Mouse (Mus musculus): ENCODE data around the gene Atp2b2. TPM values are rescaled to one million over a fixed set of nuclear protein-coding genes. Genes with fewer than 3 reads are reported as not detected.

The Atp2b2 gene
- polyA plus RNA-seq, 1 experiment from 2014 or later: 5.2 TPM

DNA sequence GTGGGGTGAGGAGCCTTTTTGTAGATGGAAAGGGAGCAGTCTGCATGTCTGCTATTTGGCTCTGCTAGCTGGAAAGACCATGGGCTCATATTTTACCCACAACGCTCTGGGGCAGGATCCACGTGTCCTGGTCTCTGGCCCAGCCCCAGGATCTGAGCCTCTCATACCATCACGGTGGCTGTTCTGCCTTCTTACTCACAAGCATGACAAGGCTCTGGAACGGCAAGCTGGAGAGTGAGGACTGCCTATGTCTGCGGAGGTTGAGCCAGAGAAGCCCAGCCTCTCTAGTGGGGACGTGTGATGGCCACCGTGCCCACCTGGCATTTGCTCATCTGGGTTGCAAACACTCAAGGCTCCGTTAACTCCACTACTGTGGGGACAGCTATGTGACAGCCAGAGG, 63.7 kb downstream of the Atp2b2 start:
- DNase-seq (ENCODE audit: low spot score) (no peak), ATAC-seq (ENCODE audit: insufficient read depth, low FRiP score, low TSS enrichment) (no peak)
- Histone ChIP-seq H3K4me2 (ENCODE audit: low read depth) (no peak overlapping the region), H3K36me3 (ENCODE audit: control insufficient read depth, insufficient read depth, low read length) (no peaks in the 10 kb centered on the region), H3K4me3 (ENCODE audit: low read depth, low read length) (no peak overlapping the region), H3K4me1 (ENCODE audit: control insufficient read depth, insufficient read depth, low read length) (no peaks in the 10 kb centered on the region), H3K27me3 (ENCODE audit: control insufficient read depth, insufficient read depth, low read length) (no peaks in the 10 kb centered on the region), H3K9me3 (ENCODE audit: control insufficient read depth, low read length) (no peaks in the 10 kb centered on the region), H3K27ac (ENCODE audit: low read depth, low read length) (no peak overlapping the region), H3K9ac (ENCODE audit: low read length) (no peak overlapping the region)
- WGBS: 88% methylated on average over 8 of the region's 8 CpGs

DNA sequence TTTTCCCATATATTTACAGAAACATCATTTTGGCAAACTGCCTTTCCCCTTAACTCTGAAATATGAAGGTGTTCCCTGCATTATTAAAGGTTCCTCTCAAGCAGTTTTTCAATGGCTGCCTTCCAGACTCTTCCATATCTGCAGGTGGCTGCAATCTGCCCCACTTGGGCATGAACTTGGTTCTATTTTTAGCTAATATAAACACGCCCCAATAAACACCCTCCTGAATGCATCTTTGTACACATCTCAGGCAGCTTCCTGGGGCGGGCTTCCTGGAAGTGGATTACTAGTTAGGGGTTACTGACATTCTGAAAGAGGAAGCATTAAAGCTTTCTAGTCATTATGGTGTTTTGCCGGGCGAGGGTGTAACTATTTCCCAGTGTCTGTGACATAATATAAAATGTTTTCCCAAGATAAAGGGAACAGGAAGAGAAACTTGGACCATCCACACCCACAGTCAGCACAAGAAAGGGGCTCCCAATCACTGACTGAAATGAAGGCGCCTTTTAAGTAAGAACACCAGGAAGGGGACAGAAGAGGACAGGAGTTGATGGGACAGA, 64.2 kb downstream of the Atp2b2 start:
- 77% methylated on average over 5 of the region's 5 CpGs for WGBS

GRCm38 (mm10) chr6:113970900-113971299, 71.5 kb downstream of the Atp2b2 start:
- H3K27ac ChIP-seq (ENCODE audit: low read depth, low read length): no peak overlapping the region
- H3K27me3 ChIP-seq (ENCODE audit: control insufficient read depth, insufficient read depth, low read length): no peaks in the 10 kb centered on the region
- H3K36me3 ChIP-seq (ENCODE audit: control insufficient read depth, insufficient read depth, low read length): no peaks in the 10 kb centered on the region
- no peak overlapping the region for H3K9ac ChIP-seq (ENCODE audit: low read length)
- no peaks in the 10 kb centered on the region for H3K4me1 ChIP-seq (ENCODE audit: control insufficient read depth, insufficient read depth, low read length)
- H3K4me3 ChIP-seq (ENCODE audit: low read depth, low read length): no peak overlapping the region
- no peak overlapping the region for H3K4me2 ChIP-seq (ENCODE audit: low read depth)
- DNase-seq (ENCODE audit: low spot score) (no peak), ATAC-seq (ENCODE audit: insufficient read depth, low FRiP score, low TSS enrichment) (no peak)
- 92% methylated on average over 2 of the region's 2 CpGs for WGBS
- H3K9me3 ChIP-seq (ENCODE audit: control insufficient read depth, low read length): no peaks in the 10 kb centered on the region

More for the DNA sequence above, 64.2 kb downstream of the Atp2b2 start:
- Histone ChIP-seq H3K4me1 (ENCODE audit: control insufficient read depth, insufficient read depth, low read length) (no peaks in the 10 kb centered on the region), H3K27ac (ENCODE audit: low read depth, low read length) (no peak overlapping the region), H3K9ac (ENCODE audit: low read length) (no peak overlapping the region), H3K9me3 (ENCODE audit: control insufficient read depth, low read length) (no peaks in the 10 kb centered on the region), H3K4me2 (ENCODE audit: low read depth) (no peak overlapping the region), H3K36me3 (ENCODE audit: control insufficient read depth, insufficient read depth, low read length) (no peaks in the 10 kb centered on the region), H3K4me3 (ENCODE audit: low read depth, low read length) (no peak overlapping the region), H3K27me3 (ENCODE audit: control insufficient read depth, insufficient read depth, low read length) (no peaks in the 10 kb centered on the region)
- ATAC-seq (ENCODE audit: insufficient read depth, low FRiP score, low TSS enrichment) (no peak), DNase-seq (ENCODE audit: low spot score) (no peak)

DNA sequence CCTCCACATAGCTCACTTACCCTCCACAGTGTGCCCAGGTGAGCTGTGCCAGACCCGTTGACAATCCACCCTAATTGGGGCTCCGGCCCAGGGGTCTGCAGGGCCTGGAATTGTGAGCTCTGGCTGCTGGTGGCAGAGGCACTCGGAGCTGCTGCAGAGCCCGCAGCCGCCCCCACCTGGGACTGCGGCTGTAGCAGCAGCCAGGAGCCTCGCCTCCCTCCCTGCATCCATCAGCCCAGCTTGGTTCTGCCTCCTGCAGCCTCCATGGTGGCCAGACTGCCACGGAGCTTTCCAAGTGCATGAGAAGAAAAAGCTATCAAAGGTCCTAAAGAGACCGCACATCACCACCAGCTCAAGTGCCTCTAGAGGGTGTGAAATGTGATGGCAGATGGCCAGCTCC, 71.9 kb downstream of the Atp2b2 start:
- no peak overlapping the region for H3K9ac ChIP-seq (ENCODE audit: low read length)
- no peak for ATAC-seq (ENCODE audit: insufficient read depth, low FRiP score, low TSS enrichment)
- no peaks in the 10 kb centered on the region for H3K4me1 ChIP-seq (ENCODE audit: control insufficient read depth, insufficient read depth, low read length)
- no peak overlapping the region for H3K4me3 ChIP-seq (ENCODE audit: low read depth, low read length)
- H3K4me2 ChIP-seq (ENCODE audit: low read depth): no peak overlapping the region
- H3K36me3 ChIP-seq (ENCODE audit: control insufficient read depth, insufficient read depth, low read length): no peaks in the 10 kb centered on the region
- H3K27ac ChIP-seq (ENCODE audit: low read depth, low read length): no peak overlapping the region
- DNase-seq (ENCODE audit: low spot score): no peak
- no peaks in the 10 kb centered on the region for H3K27me3 ChIP-seq (ENCODE audit: control insufficient read depth, insufficient read depth, low read length)
- H3K9me3 ChIP-seq (ENCODE audit: control insufficient read depth, low read length): no peaks in the 10 kb centered on the region
- 54% methylated on average over 9 of the region's 9 CpGs for WGBS

GRCm38 (mm10) chr6:113969751-113970150, 72.7 kb downstream of the Atp2b2 start:
- Histone ChIP-seq H3K27ac (ENCODE audit: low read depth, low read length) (no peak overlapping the region), H3K36me3 (ENCODE audit: control insufficient read depth, insufficient read depth, low read length) (no peaks in the 10 kb centered on the region), H3K9me3 (ENCODE audit: control insufficient read depth, low read length) (no peaks in the 10 kb centered on the region), H3K9ac (ENCODE audit: low read length) (no peak overlapping the region), H3K4me1 (ENCODE audit: control insufficient read depth, insufficient read depth, low read length) (no peaks in the 10 kb centered on the region), H3K27me3 (ENCODE audit: control insufficient read depth, insufficient read depth, low read length) (no peaks in the 10 kb centered on the region), H3K4me3 (ENCODE audit: low read depth, low read length) (no peak overlapping the region), H3K4me2 (ENCODE audit: low read depth) (no peak overlapping the region)
- DNase-seq (ENCODE audit: low spot score) (no peak), ATAC-seq (ENCODE audit: insufficient read depth, low FRiP score, low TSS enrichment) (no peak)
- WGBS: 36% methylated on average over 3 of the region's 3 CpGs

GRCm38 (mm10) chr6:113962811-113963210, 79.6 kb downstream of the Atp2b2 start:
- Histone ChIP-seq H3K4me2 (ENCODE audit: low read depth) (no peak overlapping the region), H3K27ac (ENCODE audit: low read depth, low read length) (no peak overlapping the region), H3K9ac (ENCODE audit: low read length) (no peak overlapping the region), H3K36me3 (ENCODE audit: control insufficient read depth, insufficient read depth, low read length) (no peaks in the 10 kb centered on the region), H3K4me3 (ENCODE audit: low read depth, low read length) (no peak overlapping the region), H3K9me3 (ENCODE audit: control insufficient read depth, low read length) (no peaks in the 10 kb centered on the region), H3K4me1 (ENCODE audit: control insufficient read depth, insufficient read depth, low read length) (no peaks in the 10 kb centered on the region), H3K27me3 (ENCODE audit: control insufficient read depth, insufficient read depth, low read length) (no peaks in the 10 kb centered on the region)
- ATAC-seq (ENCODE audit: insufficient read depth, low FRiP score, low TSS enrichment): no peak
- DNase-seq (ENCODE audit: low spot score): peak; percentile 55
- WGBS: 19% methylated on average over 3 of the region's 3 CpGs

GRCm38 (mm10) chr6:113961658-113962057, 80.8 kb downstream of the Atp2b2 start:
- Histone ChIP-seq H3K9ac (ENCODE audit: low read length) (no peak overlapping the region), H3K4me1 (ENCODE audit: control insufficient read depth, insufficient read depth, low read length) (no peaks in the 10 kb centered on the region), H3K36me3 (ENCODE audit: control insufficient read depth, insufficient read depth, low read length) (no peaks in the 10 kb centered on the region), H3K4me3 (ENCODE audit: low read depth, low read length) (no peak overlapping the region), H3K27ac (ENCODE audit: low read depth, low read length) (no peak overlapping the region), H3K4me2 (ENCODE audit: low read depth) (no peak overlapping the region), H3K9me3 (ENCODE audit: control insufficient read depth, low read length) (no peaks in the 10 kb centered on the region), H3K27me3 (ENCODE audit: control insufficient read depth, insufficient read depth, low read length) (no peaks in the 10 kb centered on the region)
- no peak for DNase-seq (ENCODE audit: low spot score)
- ATAC-seq (ENCODE audit: insufficient read depth, low FRiP score, low TSS enrichment): no peak
- WGBS: 82% methylated on average over 2 of the region's 2 CpGs

DNA sequence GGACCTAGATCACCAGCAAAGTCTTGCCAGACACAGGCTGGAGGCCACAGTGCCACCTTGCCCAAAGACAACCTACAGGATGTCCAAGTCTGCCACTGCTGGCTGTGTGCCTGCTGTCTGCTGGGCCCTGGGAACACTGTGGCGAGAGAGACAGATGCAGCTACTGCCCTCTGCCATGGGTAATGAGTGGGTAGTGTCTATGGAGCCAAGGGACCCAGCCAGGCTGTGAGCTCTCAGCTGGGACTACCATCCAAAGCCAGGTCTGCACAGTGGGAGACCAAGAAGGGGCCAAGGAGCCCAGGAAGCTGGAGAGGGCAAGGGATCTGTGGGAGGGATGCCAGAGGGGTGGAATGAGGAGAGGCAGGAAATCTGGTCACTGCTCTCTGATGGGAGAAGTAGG, 83.1 kb downstream of the Atp2b2 start:
- Histone ChIP-seq H3K4me1 (ENCODE audit: control insufficient read depth, insufficient read depth, low read length) (no peaks in the 10 kb centered on the region), H3K9ac (ENCODE audit: low read length) (no peak overlapping the region), H3K36me3 (ENCODE audit: control insufficient read depth, insufficient read depth, low read length) (no peaks in the 10 kb centered on the region), H3K9me3 (ENCODE audit: control insufficient read depth, low read length) (no peaks in the 10 kb centered on the region), H3K27ac (ENCODE audit: low read depth, low read length) (no peak overlapping the region), H3K27me3 (ENCODE audit: control insufficient read depth, insufficient read depth, low read length) (no peaks in the 10 kb centered on the region), H3K4me3 (ENCODE audit: low read depth, low read length) (no peak overlapping the region), H3K4me2 (ENCODE audit: low read depth) (no peak overlapping the region)
- DNase-seq (ENCODE audit: low spot score) (no peak), ATAC-seq (ENCODE audit: insufficient read depth, low FRiP score, low TSS enrichment) (no peak)
- 73% methylated on average over 1 of the region's 1 CpGs for WGBS

DNA sequence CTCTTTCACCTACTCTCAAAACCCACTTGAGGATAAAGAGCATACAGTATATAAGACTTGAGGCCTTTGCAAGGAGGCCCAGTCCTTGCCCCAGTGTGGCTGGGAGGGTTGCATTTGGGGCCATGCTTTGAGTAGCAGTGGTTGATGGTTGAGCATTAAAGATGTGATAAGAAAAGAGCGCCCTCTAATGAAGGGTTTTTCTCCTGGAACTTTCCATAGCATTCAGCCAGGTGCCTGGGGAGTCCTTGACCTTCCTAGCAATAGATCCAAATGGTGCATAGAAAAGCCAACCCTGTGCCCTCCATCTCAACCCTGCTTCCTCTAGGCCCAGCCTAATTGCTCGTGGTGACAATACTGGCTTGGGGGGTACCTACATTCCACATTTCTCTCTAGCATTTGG, 83.7 kb downstream of the Atp2b2 start:
- Histone ChIP-seq H3K4me2 (ENCODE audit: low read depth) (no peak overlapping the region), H3K27ac (ENCODE audit: low read depth, low read length) (no peak overlapping the region), H3K4me3 (ENCODE audit: low read depth, low read length) (no peak overlapping the region), H3K27me3 (ENCODE audit: control insufficient read depth, insufficient read depth, low read length) (no peaks in the 10 kb centered on the region), H3K9me3 (ENCODE audit: control insufficient read depth, low read length) (no peaks in the 10 kb centered on the region), H3K9ac (ENCODE audit: low read length) (no peak overlapping the region), H3K4me1 (ENCODE audit: control insufficient read depth, insufficient read depth, low read length) (no peaks in the 10 kb centered on the region), H3K36me3 (ENCODE audit: control insufficient read depth, insufficient read depth, low read length) (no peaks in the 10 kb centered on the region)
- no peak for ATAC-seq (ENCODE audit: insufficient read depth, low FRiP score, low TSS enrichment)
- 84% methylated on average over 2 of the region's 2 CpGs for WGBS
- DNase-seq (ENCODE audit: low spot score): no peak
